Mouse (Mus musculus) embryonic fibroblast, embryonic 13.5 days (primary cell): ENCODE measurements around the gene Uba1.

ENCODE experiments used
- CTCF ChIP-seq: IDR thresholded peaks from 2 replicates; pipeline ENCODE4 v1.5.1; 2011; ENCODE audit warnings: mild to moderate bottlenecking, control low read depth, low read length, moderate library complexity, borderline replicate concordance; ENCODE audit not compliant: insufficient read depth
- POLR2A ChIP-seq: IDR thresholded peaks from 2 replicates; pipeline ENCODE4 v1.6.1; 2011; ENCODE audit warnings: low read depth, mild to moderate bottlenecking, control low read depth, low read length, moderate library complexity

DNA sequence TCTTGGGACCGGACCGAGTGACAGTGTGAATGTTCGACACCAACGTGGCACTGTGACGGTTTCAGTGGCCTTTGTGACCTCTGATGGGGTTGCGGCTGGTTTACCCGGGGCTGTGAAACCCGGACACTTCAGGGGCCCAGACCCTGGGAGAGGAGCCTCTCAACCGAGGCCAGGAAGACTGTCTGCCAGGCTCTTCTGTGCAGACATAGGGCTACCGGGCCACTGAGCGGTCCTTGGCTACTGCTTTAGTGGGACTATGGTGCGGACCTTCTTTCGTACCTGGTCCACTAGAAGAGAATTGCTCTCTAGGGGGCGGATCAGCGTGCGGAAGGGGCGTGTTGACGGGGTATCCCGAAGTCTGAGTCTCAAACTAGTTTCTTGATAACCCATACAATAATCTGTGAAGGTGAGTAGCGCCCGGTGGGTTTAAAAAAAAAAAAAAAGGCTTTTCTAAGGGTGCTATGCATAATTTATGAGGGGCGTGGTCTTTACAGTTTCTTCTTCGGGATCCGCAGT is 823 bp downstream of the Uba1 start:
- TF ChIP-seq CTCF = no peak
- no peak for TF ChIP-seq POLR2A
